Mouse (Mus musculus): ENCODE measurements around the gene Vdac2. TPM values are rescaled to one million over a fixed set of nuclear protein-coding genes. Genes with fewer than 3 reads are reported as not detected.

Gene Vdac2
- polyA plus RNA-seq, 1 experiment from 2014 or later: 524 TPM

- 71% methylated on average over 7 of the region's 7 CpGs for WGBS
Observed at GRCm38 (mm10) chr14:21801624-21802023, 23.4 kb upstream of the Vdac2 start.

GRCm38 (mm10) chr14:21802543-21803206 is 22.4 kb upstream of the Vdac2 start:
- H3K4me2 ChIP-seq (ENCODE audit: low read depth, low read length): no peak overlapping the region
- no peaks in the 10 kb centered on the region for H3K27me3 ChIP-seq (ENCODE audit: control insufficient read depth, insufficient read depth, low read length)
- no peaks in the 10 kb centered on the region for H3K9me3 ChIP-seq (replicated peaks; ENCODE audit: control insufficient read depth, low read length)
- ATAC-seq (replicated peaks; ENCODE audit: extremely low read depth, insufficient read depth, low FRiP score): no peak
- H3K4me3 ChIP-seq (ENCODE audit: low read length): no peak overlapping the region
- H3K27ac ChIP-seq (ENCODE audit: low read length): no peak overlapping the region
- no peaks in the 10 kb centered on the region for H3K36me3 ChIP-seq (ENCODE audit: control insufficient read depth, insufficient read depth)
- WGBS: 86% methylated on average over 6 of the region's 6 CpGs
- no peak overlapping the region for H3K9ac ChIP-seq (ENCODE audit: low read length)
- H3K4me1 ChIP-seq (ENCODE audit: control insufficient read depth, insufficient read depth, low read length): peaks cover 5% of the 10 kb centered on the region

More at GRCm38 (mm10) chr14:21801624-21802023, 23.4 kb upstream of the Vdac2 start:
- no peak overlapping the region for H3K4me2 ChIP-seq (ENCODE audit: low read depth, low read length)
- H3K36me3 ChIP-seq (ENCODE audit: control insufficient read depth, insufficient read depth): no peaks in the 10 kb centered on the region
- no peaks in the 10 kb centered on the region for H3K27me3 ChIP-seq (ENCODE audit: control insufficient read depth, insufficient read depth, low read length)
- H3K27ac ChIP-seq (ENCODE audit: low read length): no peak overlapping the region
- H3K4me1 ChIP-seq (ENCODE audit: control insufficient read depth, insufficient read depth, low read length): peaks cover 4% of the 10 kb centered on the region
- H3K9me3 ChIP-seq (replicated peaks; ENCODE audit: control insufficient read depth, low read length): no peaks in the 10 kb centered on the region
- H3K4me3 ChIP-seq (ENCODE audit: low read length): no peak overlapping the region
- ATAC-seq (replicated peaks; ENCODE audit: extremely low read depth, insufficient read depth, low FRiP score): no peak
- H3K9ac ChIP-seq (ENCODE audit: low read length): no peak overlapping the region

GRCm38 (mm10) chr14:21806203-21806602 is 18.8 kb upstream of the Vdac2 start:
- no peaks in the 10 kb centered on the region for H3K27me3 ChIP-seq (ENCODE audit: control insufficient read depth, insufficient read depth, low read length)
- peaks cover 5% of the 10 kb centered on the region for H3K4me1 ChIP-seq (ENCODE audit: control insufficient read depth, insufficient read depth, low read length)
- H3K9ac ChIP-seq (ENCODE audit: low read length): no peak overlapping the region
- ATAC-seq (replicated peaks; ENCODE audit: extremely low read depth, insufficient read depth, low FRiP score): no peak
- H3K9me3 ChIP-seq (replicated peaks; ENCODE audit: control insufficient read depth, low read length): no peaks in the 10 kb centered on the region
- no peak overlapping the region for H3K4me2 ChIP-seq (ENCODE audit: low read depth, low read length)
- WGBS: 45% methylated on average over 2 of the region's 2 CpGs
- H3K4me3 ChIP-seq (ENCODE audit: low read length): no peak overlapping the region
- H3K27ac ChIP-seq (ENCODE audit: low read length): no peak overlapping the region
- H3K36me3 ChIP-seq (ENCODE audit: control insufficient read depth, insufficient read depth): no peaks in the 10 kb centered on the region

- no peak for ATAC-seq (replicated peaks; ENCODE audit: extremely low read depth, insufficient read depth, low FRiP score)
- peaks cover 8% of the 10 kb centered on the region for H3K4me1 ChIP-seq (ENCODE audit: control insufficient read depth, insufficient read depth, low read length)
- H3K4me2 ChIP-seq (ENCODE audit: low read depth, low read length): no peak overlapping the region
- 59% methylated on average over 3 of the region's 3 CpGs for WGBS
- no peak overlapping the region for H3K9ac ChIP-seq (ENCODE audit: low read length)
- H3K27ac ChIP-seq (ENCODE audit: low read length): no peak overlapping the region
- H3K36me3 ChIP-seq (ENCODE audit: control insufficient read depth, insufficient read depth): no peaks in the 10 kb centered on the region
- no peak overlapping the region for H3K4me3 ChIP-seq (ENCODE audit: low read length)
- H3K9me3 ChIP-seq (replicated peaks; ENCODE audit: control insufficient read depth, low read length): no peaks in the 10 kb centered on the region
- H3K27me3 ChIP-seq (ENCODE audit: control insufficient read depth, insufficient read depth, low read length): no peaks in the 10 kb centered on the region
Observed at GRCm38 (mm10) chr14:21806631-21807160, 18.3 kb upstream of the Vdac2 start.

GRCm38 (mm10) chr14:21808208-21808922 is 16.7 kb upstream of the Vdac2 start:
- H3K9me3 ChIP-seq (replicated peaks; ENCODE audit: control insufficient read depth, low read length): no peaks in the 10 kb centered on the region
- no peak overlapping the region for H3K27ac ChIP-seq (ENCODE audit: low read length)
- H3K4me2 ChIP-seq (ENCODE audit: low read depth, low read length): no peak overlapping the region
- H3K4me3 ChIP-seq (ENCODE audit: low read length): no peak overlapping the region
- H3K4me1 ChIP-seq (ENCODE audit: control insufficient read depth, insufficient read depth, low read length): peaks cover 12% of the 10 kb centered on the region
- H3K9ac ChIP-seq (ENCODE audit: low read length): no peak overlapping the region
- H3K27me3 ChIP-seq (ENCODE audit: control insufficient read depth, insufficient read depth, low read length): no peaks in the 10 kb centered on the region
- WGBS: 71% methylated on average over 8 of the region's 8 CpGs
- H3K36me3 ChIP-seq (ENCODE audit: control insufficient read depth, insufficient read depth): no peaks in the 10 kb centered on the region
- no peak for ATAC-seq (replicated peaks; ENCODE audit: extremely low read depth, insufficient read depth, low FRiP score)

GRCm38 (mm10) chr14:21809418-21809817 is 15.6 kb upstream of the Vdac2 start:
- Histone ChIP-seq H3K4me2 (ENCODE audit: low read depth, low read length) (no peak overlapping the region), H3K9ac (ENCODE audit: low read length) (no peak overlapping the region), H3K36me3 (ENCODE audit: control insufficient read depth, insufficient read depth) (no peaks in the 10 kb centered on the region), H3K27ac (ENCODE audit: low read length) (no peak overlapping the region), H3K9me3 (replicated peaks; ENCODE audit: control insufficient read depth, low read length) (no peaks in the 10 kb centered on the region), H3K4me1 (ENCODE audit: control insufficient read depth, insufficient read depth, low read length) (peaks cover 12% of the 10 kb centered on the region), H3K4me3 (ENCODE audit: low read length) (no peak overlapping the region), H3K27me3 (ENCODE audit: control insufficient read depth, insufficient read depth, low read length) (no peaks in the 10 kb centered on the region)
- ATAC-seq (replicated peaks; ENCODE audit: extremely low read depth, insufficient read depth, low FRiP score): no peak
- WGBS: 89% methylated on average over 2 of the region's 2 CpGs

GRCm38 (mm10) chr14:21811301-21811700 is 13.7 kb upstream of the Vdac2 start:
- Histone ChIP-seq H3K9ac (ENCODE audit: low read length) (no peak overlapping the region), H3K9me3 (replicated peaks; ENCODE audit: control insufficient read depth, low read length) (no peaks in the 10 kb centered on the region), H3K4me2 (ENCODE audit: low read depth, low read length) (no peak overlapping the region), H3K4me1 (ENCODE audit: control insufficient read depth, insufficient read depth, low read length) (peaks cover 12% of the 10 kb centered on the region), H3K27ac (ENCODE audit: low read length) (no peak overlapping the region), H3K4me3 (ENCODE audit: low read length) (no peak overlapping the region), H3K27me3 (ENCODE audit: control insufficient read depth, insufficient read depth, low read length) (no peaks in the 10 kb centered on the region), H3K36me3 (ENCODE audit: control insufficient read depth, insufficient read depth) (no peaks in the 10 kb centered on the region)
- ATAC-seq (replicated peaks; ENCODE audit: extremely low read depth, insufficient read depth, low FRiP score): no peak
- 79% methylated on average over 4 of the region's 4 CpGs for WGBS

- no peaks in the 10 kb centered on the region for H3K36me3 ChIP-seq (ENCODE audit: control insufficient read depth, insufficient read depth)
Observed at GRCm38 (mm10) chr14:21811744-21812393, 13.2 kb upstream of the Vdac2 start.

More at GRCm38 (mm10) chr14:21811744-21812393, 13.2 kb upstream of the Vdac2 start:
- no peaks in the 10 kb centered on the region for H3K9me3 ChIP-seq (replicated peaks; ENCODE audit: control insufficient read depth, low read length)
- no peak overlapping the region for H3K4me3 ChIP-seq (ENCODE audit: low read length)
- no peaks in the 10 kb centered on the region for H3K27me3 ChIP-seq (ENCODE audit: control insufficient read depth, insufficient read depth, low read length)
- WGBS: 59% methylated on average over 10 of the region's 10 CpGs
- H3K27ac ChIP-seq (ENCODE audit: low read length): no peak overlapping the region
- peaks cover 7% of the 10 kb centered on the region for H3K4me1 ChIP-seq (ENCODE audit: control insufficient read depth, insufficient read depth, low read length)
- no peak for ATAC-seq (replicated peaks; ENCODE audit: extremely low read depth, insufficient read depth, low FRiP score)
- no peak overlapping the region for H3K4me2 ChIP-seq (ENCODE audit: low read depth, low read length)
- no peak overlapping the region for H3K9ac ChIP-seq (ENCODE audit: low read length)

Data from heart, embryonic 16.5 days (tissue).